Mouse (Mus musculus): ENCODE data around the gene Ryr2. TPM values are rescaled to one million over a fixed set of nuclear protein-coding genes. Genes with fewer than 3 reads are reported as not detected.

The Ryr2 gene
- total and polyA plus RNA-seq, 3 experiments: 0.11 to 0.13 TPM; not detected in 1

DNA sequence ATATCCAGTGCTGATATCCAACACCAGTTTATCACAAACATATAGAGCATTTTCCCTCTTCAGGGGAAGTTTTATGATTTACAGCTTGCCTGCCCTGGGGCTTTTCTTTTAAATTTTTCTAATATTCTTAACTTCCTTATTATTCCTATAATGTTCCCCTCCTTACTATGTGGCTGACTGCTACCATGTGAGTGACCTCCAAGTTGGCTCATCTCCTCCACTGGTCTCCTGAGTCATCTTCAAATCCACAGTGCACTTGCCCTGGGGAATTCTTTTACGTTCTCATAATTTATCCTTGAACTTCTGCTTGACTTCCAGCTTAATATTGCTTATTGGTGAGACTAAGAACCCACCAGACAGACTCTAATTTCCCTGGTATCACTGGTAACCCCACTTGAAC, 211.1 kb downstream of the Ryr2 start:
- DNase-seq (ENCODE audit: extremely low read depth): no peak
- Histone ChIP-seq H3K27ac (ENCODE audit: insufficient read depth, low read depth) (no peak overlapping the region), H3K4me2 (ENCODE audit: insufficient read depth, low read depth, poor library complexity, severe bottlenecking) (no peak overlapping the region), H3K9ac (ENCODE audit: insufficient read depth, low read depth) (no peak overlapping the region), H3K9me3 (replicated peaks; ENCODE audit: low read length) (no peaks in the 10 kb centered on the region), H3K4me3 (replicated peaks in 1 of 3; ENCODE audit: low read depth in 2 of 3, low read length in 2 of 3, poor library complexity in 1 of 3) (no peak overlapping the region), H3K4me1 (ENCODE audit: control insufficient read depth in 1 of 2, insufficient read depth in 2 of 2) (no peaks in the 10 kb centered on the region), H3K27me3 (replicated peaks) (no peaks in the 10 kb centered on the region), H3K36me3 (replicated peaks in 1 of 2; ENCODE audit: control insufficient read depth in 1 of 2, insufficient read depth in 1 of 2, low read length in 1 of 2) (no peaks in the 10 kb centered on the region), H3K79me2 (replicated peaks; ENCODE audit: control insufficient read depth, extremely low read depth, insufficient read depth, poor library complexity, severe bottlenecking) (no peaks in the 10 kb centered on the region)
- dilution Hi-C loops (cut with MboI; ENCODE audit: extremely low pct_ligation_motif_present, extremely low pct_unique_long_range_greater_than_20kb, low sequenced_read_pairs): no loop called here
- TF ChIP-seq TCF12 (IDR thresholded peaks at IDR 0.05; ENCODE audit: low read depth, low read length): no peak
- TF ChIP-seq SIN3A (IDR thresholded peaks at IDR 0.05; ENCODE audit: low read length): no peak
- no peak for TF ChIP-seq MAZ (IDR thresholded peaks at IDR 0.05; ENCODE audit: low read depth, low read length)
- TF ChIP-seq HCFC1 (IDR thresholded peaks at IDR 0.05; ENCODE audit: low read depth, low read length): no peak
- no peak for TF ChIP-seq SMC3 (IDR thresholded peaks at IDR 0.05; ENCODE audit: low read depth, low read length)
- in situ Hi-C loops (cut with MboI; ENCODE audit: low pct_ligation_motif_present, low pct_unique_long_range_greater_than_20kb, low sequenced_read_pairs): no loop called here

DNA sequence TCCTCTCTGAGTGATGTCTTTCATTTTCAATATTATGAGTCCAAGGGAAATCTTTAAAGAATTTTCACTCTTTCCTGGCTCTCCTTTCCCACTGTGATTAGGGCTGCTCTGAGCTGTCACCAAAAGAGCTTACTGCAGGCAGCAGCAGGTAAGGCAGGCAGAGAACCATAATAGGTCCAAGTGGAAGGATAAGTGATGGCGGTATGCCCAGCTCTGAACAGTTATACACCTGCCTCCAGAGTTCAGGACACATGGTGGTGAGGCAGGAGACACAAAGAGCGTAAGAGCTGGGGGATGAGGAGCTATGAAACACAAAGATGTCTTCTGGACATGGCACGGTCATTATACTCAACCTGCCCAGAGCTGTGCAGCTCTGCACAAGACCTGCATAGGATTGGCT, 215.0 kb downstream of the Ryr2 start:
- Histone ChIP-seq H3K79me2 (replicated peaks; ENCODE audit: control insufficient read depth, extremely low read depth, insufficient read depth, poor library complexity, severe bottlenecking) (no peaks in the 10 kb centered on the region), H3K27ac (ENCODE audit: insufficient read depth, low read depth) (no peak overlapping the region), H3K4me2 (ENCODE audit: insufficient read depth, low read depth, poor library complexity, severe bottlenecking) (no peak overlapping the region), H3K4me1 (ENCODE audit: control insufficient read depth in 1 of 2, insufficient read depth in 2 of 2) (no peaks in the 10 kb centered on the region), H3K27me3 (replicated peaks) (no peaks in the 10 kb centered on the region), H3K36me3 (replicated peaks in 1 of 2; ENCODE audit: control insufficient read depth in 1 of 2, insufficient read depth in 1 of 2, low read length in 1 of 2) (no peaks in the 10 kb centered on the region), H3K9ac (ENCODE audit: insufficient read depth, low read depth) (no peak overlapping the region), H3K9me3 (replicated peaks; ENCODE audit: low read length) (no peaks in the 10 kb centered on the region), H3K4me3 (replicated peaks in 1 of 3; ENCODE audit: low read depth in 2 of 3, low read length in 2 of 3, poor library complexity in 1 of 3) (no peak overlapping the region)
- dilution Hi-C loops (cut with MboI; ENCODE audit: extremely low pct_ligation_motif_present, extremely low pct_unique_long_range_greater_than_20kb, low sequenced_read_pairs): no loop called here
- in situ Hi-C loops (cut with MboI; ENCODE audit: low pct_ligation_motif_present, low pct_unique_long_range_greater_than_20kb, low sequenced_read_pairs): no loop called here
- DNase-seq (ENCODE audit: extremely low read depth): no peak
- TF ChIP-seq KAT2A (IDR thresholded peaks at IDR 0.05; ENCODE audit: insufficient replicate concordance, low read length): no peak
- TF ChIP-seq E2F4 (IDR thresholded peaks at IDR 0.05; ENCODE audit: insufficient replicate concordance, low read depth, low read length): no peak
- TF ChIP-seq MYC (IDR thresholded peaks at IDR 0.05; ENCODE audit: low read depth, low read length): no peak
- TF ChIP-seq GABPA (IDR thresholded peaks at IDR 0.05; ENCODE audit: insufficient replicate concordance, low read depth, low read length): no peak
- TF ChIP-seq SIN3A (IDR thresholded peaks at IDR 0.05; ENCODE audit: low read length): no peak
- no peak for TF ChIP-seq ZNF384 (IDR thresholded peaks at IDR 0.05; ENCODE audit: low read depth, low read length)
- no peak for TF ChIP-seq TBP (conservative IDR thresholded peaks at IDR 0.05; ENCODE audit: low read depth, low read length)
- TF ChIP-seq MAX (IDR thresholded peaks at IDR 0.05; ENCODE audit: low read length): no peak
- no peak for TF ChIP-seq MXI1 (IDR thresholded peaks at IDR 0.05; ENCODE audit: low read depth, low read length)
- no peak for TF ChIP-seq TCF12 (IDR thresholded peaks at IDR 0.05; ENCODE audit: low read depth, low read length)
- no peak for TF ChIP-seq JUND (conservative IDR thresholded peaks at IDR 0.05; ENCODE audit: low read depth, low read length)
- TF ChIP-seq ELF1 (IDR thresholded peaks at IDR 0.05; ENCODE audit: low read depth, low read length): no peak
- no peak for TF ChIP-seq HCFC1 (IDR thresholded peaks at IDR 0.05; ENCODE audit: low read depth, low read length)
- TF ChIP-seq ZKSCAN1 (IDR thresholded peaks at IDR 0.05; ENCODE audit: borderline replicate concordance, low read depth, low read length): no peak
- no peak for TF ChIP-seq ZMIZ1 (IDR thresholded peaks at IDR 0.05; ENCODE audit: low read depth, low read length)

Data from CH12.LX (cell line).